Mouse (Mus musculus): ENCODE data around the gene 1700003F12Rik.

The 1700003F12Rik gene

GRCm38 (mm10) chr2:154576876-154577743, 30.2 kb downstream of the 1700003F12Rik start:
- no peak for DNase-seq (ENCODE audit: low spot score)

- no peak for DNase-seq (ENCODE audit: low spot score)
Measured at GRCm38 (mm10) chr2:154577744-154578067, 30.8 kb downstream of the 1700003F12Rik start.

- DNase-seq (ENCODE audit: low spot score), result no peak
Measured at GRCm38 (mm10) chr2:154580586-154580985, 33.7 kb downstream of the 1700003F12Rik start.

GRCm38 (mm10) chr2:154581421-154581820, 34.5 kb downstream of the 1700003F12Rik start:
- no peak for DNase-seq (ENCODE audit: low spot score)

GRCm38 (mm10) chr2:154583906-154584872, 37.3 kb downstream of the 1700003F12Rik start:
- no peak for DNase-seq (ENCODE audit: low spot score)

GRCm38 (mm10) chr2:154584931-154585601, 38.2 kb downstream of the 1700003F12Rik start:
- no peak for DNase-seq (ENCODE audit: low spot score)

GRCm38 (mm10) chr2:154586405-154586804, 39.5 kb downstream of the 1700003F12Rik start:
- no peak for DNase-seq (ENCODE audit: low spot score)

GRCm38 (mm10) chr2:154589051-154589450, 42.2 kb downstream of the 1700003F12Rik start:
- no peak for DNase-seq (ENCODE audit: low spot score)

- DNase-seq (ENCODE audit: low spot score), result no peak
Measured at GRCm38 (mm10) chr2:154591239-154591638, 44.4 kb downstream of the 1700003F12Rik start.

GRCm38 (mm10) chr2:154593025-154593424, 46.1 kb downstream of the 1700003F12Rik start:
- peak; percentile 23 for DNase-seq (ENCODE audit: low spot score)

- no peak for DNase-seq (ENCODE audit: low spot score)
Measured at GRCm38 (mm10) chr2:154595775-154596174, 48.9 kb downstream of the 1700003F12Rik start.

- no peak for DNase-seq (ENCODE audit: low spot score)
Measured at GRCm38 (mm10) chr2:154597399-154597798, 50.5 kb downstream of the 1700003F12Rik start.
